Mouse (Mus musculus): ENCODE measurements around the gene Ubr3. TPM values are rescaled to one million over a fixed set of nuclear protein-coding genes. Genes with fewer than 3 reads are reported as not detected.
"Not testable (repeated sequence)": the region's sequence is repeated elsewhere in the genome, so short reads cannot be mapped to it uniquely, and the experiment has no call there.

Gene Ubr3
- polyA plus RNA-seq, 1 experiment, result 63.2 TPM

DNA sequence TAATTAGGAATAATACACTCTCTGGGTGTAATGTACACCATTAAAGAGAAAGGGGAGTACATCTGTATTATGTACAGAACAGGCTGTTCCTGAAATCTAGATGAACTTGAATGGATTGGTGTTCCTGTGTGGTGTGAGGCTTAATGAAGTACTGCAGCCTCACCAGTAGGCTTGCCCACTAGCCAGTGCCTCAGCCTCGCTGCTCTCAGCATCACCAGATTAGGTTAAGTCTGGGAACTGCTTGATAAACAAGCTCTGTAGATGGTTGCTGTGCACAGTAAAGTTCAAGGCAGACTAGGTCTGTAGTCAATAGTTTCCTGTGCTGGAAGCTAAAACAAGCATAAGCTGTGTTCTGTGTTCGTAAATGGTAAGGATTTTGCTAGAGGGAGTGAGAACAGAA is 60.6 kb downstream of the Ubr3 start:
- TF ChIP-seq POLR2A (IDR thresholded peaks at IDR 0.05; ENCODE audit: borderline replicate concordance, insufficient read depth, low read length) (no peak), CTCF (IDR thresholded peaks at IDR 0.05; ENCODE audit: borderline replicate concordance, insufficient read depth, low read depth, low read length) (no peak)
- Histone ChIP-seq H3K4me3 (replicated peaks; ENCODE audit: insufficient read depth, low read depth, low read length) (no peak overlapping the region), H3K4me1 (ENCODE audit: control insufficient read depth, insufficient read depth, low read length) (no peaks in the 10 kb centered on the region), H3K27ac (ENCODE audit: insufficient read depth, low read length) (no peak overlapping the region), H3K27me3 (ENCODE audit: control insufficient read depth, insufficient read depth, low read length) (no peaks in the 10 kb centered on the region)
- no peak for DNase-seq
- 96% methylated on average over 2 of the region's 2 CpGs for WGBS

- TF ChIP-seq CTCF (IDR thresholded peaks at IDR 0.05; ENCODE audit: borderline replicate concordance, insufficient read depth, low read depth, low read length), result no peak
- no peak for TF ChIP-seq POLR2A (IDR thresholded peaks at IDR 0.05; ENCODE audit: borderline replicate concordance, insufficient read depth, low read length)
- Histone ChIP-seq H3K4me1 (ENCODE audit: control insufficient read depth, insufficient read depth, low read length) (no peaks in the 10 kb centered on the region), H3K27me3 (ENCODE audit: control insufficient read depth, insufficient read depth, low read length) (no peaks in the 10 kb centered on the region), H3K27ac (ENCODE audit: insufficient read depth, low read length) (no peak overlapping the region), H3K4me3 (replicated peaks; ENCODE audit: insufficient read depth, low read depth, low read length) (no peak overlapping the region)
- 70% methylated on average over 2 of the region's 2 CpGs for WGBS
- no peak for DNase-seq
Measured at GRCm38 (mm10) chr2:69974896-69975295, 77.8 kb downstream of the Ubr3 start.

DNA sequence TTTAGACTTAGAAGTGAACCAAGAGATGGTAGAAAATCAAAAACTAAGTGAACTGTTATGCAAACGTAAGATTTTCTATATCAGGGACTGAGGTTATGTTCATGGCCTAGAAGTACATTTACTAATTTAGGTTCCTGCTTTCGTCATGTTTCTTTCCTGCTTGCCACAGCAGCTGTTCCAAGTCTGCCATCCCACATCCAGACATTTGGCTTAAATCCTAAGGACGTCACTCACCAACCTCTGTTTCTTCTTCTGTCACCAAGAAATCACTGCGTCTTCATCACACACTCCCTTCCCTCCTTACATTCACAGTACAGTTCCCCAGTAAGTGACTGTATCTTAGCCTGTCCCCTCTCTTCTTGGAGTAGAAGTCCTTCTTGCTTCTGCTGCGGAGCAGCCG is 92.2 kb downstream of the Ubr3 start:
- DNase-seq, result no peak
- TF ChIP-seq POLR2A (IDR thresholded peaks at IDR 0.05; ENCODE audit: borderline replicate concordance, insufficient read depth, low read length) (no peak), CTCF (IDR thresholded peaks at IDR 0.05; ENCODE audit: borderline replicate concordance, insufficient read depth, low read depth, low read length) (no peak)
- WGBS, result 73% methylated on average over 6 of the region's 6 CpGs

DNA sequence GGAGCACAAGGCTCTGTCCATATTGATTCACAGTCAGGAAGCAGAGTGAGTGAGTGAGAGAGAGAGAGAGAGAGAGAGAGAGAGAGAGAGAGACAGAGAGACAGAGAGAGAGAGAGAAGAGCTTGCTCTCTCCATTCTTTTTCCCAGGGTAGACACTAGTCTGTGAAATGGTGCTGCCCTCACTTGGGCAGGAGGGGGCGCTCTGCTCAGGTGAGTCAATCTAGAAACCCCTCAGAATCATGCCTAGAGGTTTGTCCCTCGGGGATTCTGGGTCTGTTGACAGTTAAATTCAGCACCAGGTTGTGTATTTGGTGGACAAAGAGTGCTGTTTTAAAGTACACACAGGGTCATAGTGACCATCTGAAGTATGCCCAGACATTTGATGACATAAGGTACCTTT is 93.6 kb downstream of the Ubr3 start:
- DNase-seq, result no peak

More for the DNA sequence above, 92.2 kb downstream of the Ubr3 start:
- Histone ChIP-seq H3K27ac (ENCODE audit: insufficient read depth, low read length) (no peak overlapping the region), H3K4me1 (ENCODE audit: control insufficient read depth, insufficient read depth, low read length) (peaks cover 3% of the 10 kb centered on the region; the same call in 1 of the 2 replicates), H3K4me3 (replicated peaks; ENCODE audit: insufficient read depth, low read depth, low read length) (no peak overlapping the region), H3K27me3 (ENCODE audit: control insufficient read depth, insufficient read depth, low read length) (no peaks in the 10 kb centered on the region)

DNA sequence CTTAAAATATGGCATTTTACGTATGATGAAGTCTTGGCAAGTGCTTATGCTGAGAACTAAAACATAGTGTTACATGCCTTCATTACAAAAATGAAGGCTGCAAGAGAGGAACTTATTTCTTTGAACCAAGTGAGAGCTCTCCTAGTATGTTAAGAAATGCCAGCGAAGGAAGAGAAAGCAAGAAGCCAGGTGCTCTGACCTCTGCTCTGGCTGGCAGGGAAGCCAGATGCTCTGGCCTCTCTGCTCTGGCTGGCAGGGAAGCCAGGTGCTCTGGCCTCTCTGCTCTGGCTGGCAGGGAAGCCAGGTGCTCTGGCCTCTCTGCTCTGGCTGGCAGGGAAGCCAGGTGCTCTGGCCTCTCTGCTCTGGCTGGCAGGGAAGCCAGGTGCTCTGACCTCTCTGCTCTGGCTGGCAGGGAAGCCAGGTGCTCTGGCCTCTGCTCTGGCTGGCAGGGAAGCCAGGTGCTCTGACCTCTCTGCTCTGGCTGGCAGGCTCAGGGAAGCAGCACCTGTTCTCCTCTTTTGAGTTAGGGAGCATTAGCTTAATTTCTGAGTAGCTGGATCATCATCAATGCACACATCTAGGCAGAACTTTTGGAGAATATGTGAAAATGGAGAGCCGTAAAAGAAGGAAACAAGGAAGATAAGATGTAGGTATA is 97.2 kb downstream of the Ubr3 start:
- H3K4me3 ChIP-seq (replicated peaks; ENCODE audit: insufficient read depth, low read depth, low read length); DNase-seq; H3K27me3 ChIP-seq (ENCODE audit: control insufficient read depth, insufficient read depth, low read length); H3K27ac ChIP-seq (ENCODE audit: insufficient read depth, low read length); H3K4me1 ChIP-seq (ENCODE audit: control insufficient read depth, insufficient read depth, low read length): not testable (repeated sequence)
- 79% methylated on average over 3 of the region's 3 CpGs for WGBS

More for the DNA sequence above, 93.6 kb downstream of the Ubr3 start:
- H3K27ac ChIP-seq (ENCODE audit: insufficient read depth, low read length), result no peak overlapping the region
- no peaks in the 10 kb centered on the region for H3K27me3 ChIP-seq (ENCODE audit: control insufficient read depth, insufficient read depth, low read length)
- 57% methylated on average over 2 of the region's 2 CpGs for WGBS
- no peak for TF ChIP-seq POLR2A (IDR thresholded peaks at IDR 0.05; ENCODE audit: borderline replicate concordance, insufficient read depth, low read length)
- TF ChIP-seq CTCF (IDR thresholded peaks at IDR 0.05; ENCODE audit: borderline replicate concordance, insufficient read depth, low read depth, low read length), result no peak
- H3K4me3 ChIP-seq (replicated peaks; ENCODE audit: insufficient read depth, low read depth, low read length), result no peak overlapping the region
- peaks cover 3% of the 10 kb centered on the region; the same call in 1 of the 2 replicates for H3K4me1 ChIP-seq (ENCODE audit: control insufficient read depth, insufficient read depth, low read length)

DNA sequence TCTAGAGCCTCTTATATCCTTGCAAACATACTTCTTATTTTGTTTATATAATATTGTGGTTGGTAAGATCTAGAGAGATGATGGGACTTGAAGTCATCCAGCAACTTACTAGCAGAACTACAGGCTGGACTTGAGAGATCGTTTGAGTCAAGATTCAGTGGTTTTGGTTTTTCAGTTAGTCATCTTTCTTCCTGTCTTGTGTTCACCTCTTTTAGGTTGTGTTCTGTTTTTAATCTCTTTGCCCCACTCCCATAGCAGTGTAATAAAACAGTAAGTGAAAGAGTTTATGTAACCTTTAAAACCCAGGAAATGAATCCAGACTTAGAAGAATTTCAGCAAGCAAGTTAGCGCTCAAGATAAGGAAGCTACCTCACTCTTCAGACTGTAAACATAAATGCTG is 97.7 kb downstream of the Ubr3 start:
- no peak for TF ChIP-seq POLR2A (IDR thresholded peaks at IDR 0.05; ENCODE audit: borderline replicate concordance, insufficient read depth, low read length)
- no peak for TF ChIP-seq CTCF (IDR thresholded peaks at IDR 0.05; ENCODE audit: borderline replicate concordance, insufficient read depth, low read depth, low read length)
- H3K4me3 ChIP-seq (replicated peaks; ENCODE audit: insufficient read depth, low read depth, low read length), result no peak overlapping the region
- no peak for DNase-seq
- H3K4me1 ChIP-seq (ENCODE audit: control insufficient read depth, insufficient read depth, low read length), result no peaks in the 10 kb centered on the region
- WGBS, result 89% methylated on average over 2 of the region's 2 CpGs
- H3K27me3 ChIP-seq (ENCODE audit: control insufficient read depth, insufficient read depth, low read length), result no peaks in the 10 kb centered on the region
- H3K27ac ChIP-seq (ENCODE audit: insufficient read depth, low read length), result no peak overlapping the region

- no peak overlapping the region for H3K27ac ChIP-seq (ENCODE audit: insufficient read depth, low read length)
- 64% methylated on average over 7 of the region's 7 CpGs for WGBS
- DNase-seq, result peak in 1 of 2 experiments; percentile 37
- H3K4me1 ChIP-seq (ENCODE audit: control insufficient read depth, insufficient read depth, low read length), result no peaks in the 10 kb centered on the region
- no peaks in the 10 kb centered on the region for H3K27me3 ChIP-seq (ENCODE audit: control insufficient read depth, insufficient read depth, low read length)
- no peak overlapping the region for H3K4me3 ChIP-seq (replicated peaks; ENCODE audit: insufficient read depth, low read depth, low read length)
- no peak for TF ChIP-seq POLR2A (IDR thresholded peaks at IDR 0.05; ENCODE audit: borderline replicate concordance, insufficient read depth, low read length)
- TF ChIP-seq CTCF (IDR thresholded peaks at IDR 0.05; ENCODE audit: borderline replicate concordance, insufficient read depth, low read depth, low read length), result no peak
Measured at GRCm38 (mm10) chr2:69999097-69999770, 102.2 kb downstream of the Ubr3 start.

GRCm38 (mm10) chr2:70000316-70000715 is 103.3 kb downstream of the Ubr3 start:
- no peak for TF ChIP-seq POLR2A (IDR thresholded peaks at IDR 0.05; ENCODE audit: borderline replicate concordance, insufficient read depth, low read length)
- Histone ChIP-seq H3K4me1 (ENCODE audit: control insufficient read depth, insufficient read depth, low read length) (no peaks in the 10 kb centered on the region), H3K27ac (ENCODE audit: insufficient read depth, low read length) (no peak overlapping the region), H3K4me3 (replicated peaks; ENCODE audit: insufficient read depth, low read depth, low read length) (no peak overlapping the region), H3K27me3 (ENCODE audit: control insufficient read depth, insufficient read depth, low read length) (no peaks in the 10 kb centered on the region; the same call in 1 of the 2 replicates)
- DNase-seq, result no peak
- WGBS, result 35% methylated on average over 6 of the region's 6 CpGs

Data from cerebellum, adult 2 months (tissue).